Comparison of ENCODE assay signal across 15 mouse cellular contexts in genomic region chr8:124991668-124991926, GRCm38 (mm10). TPM values are rescaled to one million over a fixed set of nuclear protein-coding genes. Genes with fewer than 3 reads are reported as not detected.
DNase-seq lines count a peak whose midpoint lies in the region; ATAC-seq and TF ChIP-seq lines count a peak whose summit lies in the region.
"Had no signal": no experiment of that assay in that cellular context is flagged by ENCODE, and none has a peak within 500 bp of the region (broad histone marks: within the 10 kb centered on the region; RNA-seq: fewer than 3 reads in every experiment).

No protein-coding gene starts in this region.

- intact Hi-C loops in heart, postnatal 36 days (cut with DNase I), result no loop called here

- 0 out of 2 replicates have a peak, but pooled peaks cover 4% of the 10 kb centered on the region for H3K27me3 ChIP-seq in heart, embryonic 13.5 days (replicated peaks)
- H3K27me3 ChIP-seq in limb, embryonic 12.5 days, result peaks cover 22% of the 10 kb centered on the region
- H3K27me3 ChIP-seq in limb, embryonic 10.5 days (ENCODE audit: low read depth, poor library complexity, severe bottlenecking), result peaks cover 14% of the 10 kb centered on the region
- no peaks in the 10 kb centered on the region for H3K27me3 ChIP-seq in stomach, postnatal 0 days (ENCODE audit: control insufficient read depth, insufficient read depth, low read length)

- peak overlapping the region; percentile 35 for H3K4me3 ChIP-seq in heart, embryonic 13.5 days
- no peak overlapping the region for H3K4me3 ChIP-seq in limb, embryonic 12.5 days (replicated peaks)
- no peak overlapping the region for H3K4me3 ChIP-seq in limb, embryonic 10.5 days
- peak overlapping the region; percentile 22 for H3K4me3 ChIP-seq in stomach, postnatal 0 days (ENCODE audit: low read depth, low read length)
- H3K4me3 ChIP-seq: erythroblast, embryonic 14.5 days; neural tube, embryonic 15.5 days had no signal

- ATAC-seq in heart, embryonic 13.5 days (ENCODE audit: extremely low read depth, insufficient number of reproducible peaks, low FRiP score, low TSS enrichment), result no peak
- ATAC-seq in limb, embryonic 12.5 days (ENCODE audit: insufficient number of reproducible peaks, insufficient read depth, low FRiP score, low TSS enrichment, low read depth), result no peak
- ATAC-seq in stomach, postnatal 0 days (ENCODE audit: low FRiP score, low TSS enrichment), result peak; percentile 63

- H3K9ac ChIP-seq in heart, embryonic 13.5 days, result peak overlapping the region; percentile 67
- no peak overlapping the region for H3K9ac ChIP-seq in limb, embryonic 12.5 days (replicated peaks)
- H3K9ac ChIP-seq in stomach, postnatal 0 days (ENCODE audit: low read length), result peak overlapping the region; percentile 31; the same call in 1 of the 2 replicates
- H3K9ac ChIP-seq: neural tube, embryonic 15.5 days had no signal

- peak overlapping the region; percentile 33; the same call in 1 of the 2 replicates for H3K27ac ChIP-seq in heart, embryonic 13.5 days (replicated peaks)
- no peak overlapping the region for H3K27ac ChIP-seq in limb, embryonic 12.5 days
- H3K27ac ChIP-seq in limb, embryonic 10.5 days, result no peak overlapping the region
- H3K27ac ChIP-seq in stomach, postnatal 0 days (replicated peaks), result peak overlapping the region; percentile 89
- H3K27ac ChIP-seq: macrophage; neural tube, embryonic 15.5 days had no signal

- no peaks in the 10 kb centered on the region for H3K9me3 ChIP-seq in heart, embryonic 13.5 days
- 0 out of 2 replicates have a peak, but pooled peaks cover 2% of the 10 kb centered on the region for H3K9me3 ChIP-seq in limb, embryonic 12.5 days
- no peaks in the 10 kb centered on the region for H3K9me3 ChIP-seq in limb, embryonic 10.5 days (replicated peaks)
- H3K9me3 ChIP-seq in stomach, postnatal 0 days (ENCODE audit: control insufficient read depth, low read length), result no peaks in the 10 kb centered on the region
- H3K9me3 ChIP-seq: neural tube, embryonic 15.5 days had no signal

- no peaks in the 10 kb centered on the region for H3K36me3 ChIP-seq in heart, embryonic 13.5 days
- no peaks in the 10 kb centered on the region for H3K36me3 ChIP-seq in limb, embryonic 12.5 days
- no peaks in the 10 kb centered on the region for H3K36me3 ChIP-seq in limb, embryonic 10.5 days
- H3K36me3 ChIP-seq in stomach, postnatal 0 days (ENCODE audit: control insufficient read depth, insufficient read depth, low read length), result no peaks in the 10 kb centered on the region
- H3K36me3 ChIP-seq: neural tube, embryonic 15.5 days had no signal

- peak overlapping the region; percentile 65 for H3K4me2 ChIP-seq in heart, embryonic 13.5 days
- peak overlapping the region; percentile 39 for H3K4me2 ChIP-seq in limb, embryonic 12.5 days
- peak overlapping the region; percentile 45 for H3K4me2 ChIP-seq in stomach, postnatal 0 days (replicated peaks; ENCODE audit: low read depth)

- 9% methylated on average over 6 of the region's 6 CpGs for WGBS in heart, embryonic 13.5 days
- 25% methylated on average over 6 of the region's 6 CpGs for WGBS in limb, embryonic 12.5 days
- 27% methylated on average over 6 of the region's 6 CpGs for WGBS in limb, embryonic 10.5 days
- 17% methylated on average over 6 of the region's 6 CpGs for WGBS in stomach, postnatal 0 days

- no peak for TF ChIP-seq EP300 in stomach, postnatal 0 days (optimal IDR thresholded peaks at IDR 0.05)

- no peak for TF ChIP-seq CTCF in stomach, postnatal 0 days (IDR thresholded peaks at IDR 0.05; ENCODE audit: low read depth)

- DNase-seq in heart, postnatal 36 days, result no peak
- no peak for DNase-seq in limb, embryonic 10.5 days (ENCODE audit: low spot score)
- peak; percentile 6 to 11 for DNase-seq in urinary bladder, postnatal 36 days (ENCODE audit: low spot score in 2 of 2)
- DNase-seq in urinary bladder, adult 2 months (ENCODE audit: low spot score), result no peak
- DNase-seq in stomach, postnatal 0 days (ENCODE audit: low spot score), result peak; percentile 39
- no peak for DNase-seq in adrenal gland, adult 2 months
- DNase-seq: cerebellum, adult 11-12 months; kidney, adult 18-20 months; left cerebral cortex, postnatal 4 days; thymus, postnatal 14 days had no signal

- H3K4me1 ChIP-seq in heart, embryonic 13.5 days, result peaks cover 20% of the 10 kb centered on the region
- 0 out of 2 replicates have a peak, but pooled peaks cover 4% of the 10 kb centered on the region for H3K4me1 ChIP-seq in limb, embryonic 12.5 days (replicated peaks)
- H3K4me1 ChIP-seq in limb, embryonic 10.5 days, result peaks cover 8% of the 10 kb centered on the region; the same call in 1 of the 2 replicates
- H3K4me1 ChIP-seq in stomach, postnatal 0 days (replicated peaks; ENCODE audit: control insufficient read depth, insufficient read depth), result no peaks in the 10 kb centered on the region

RNA-seq across cellular contexts. Expression of gene Tsnax, which starts 21.2 kb away (rescaled TPM):
- 80.3 and 87.4 TPM in 2 replicates for polyA plus RNA-seq in heart, embryonic 13.5 days (2015; fragmentation: Nextera tagmentation; extraction: Ambion mirVana)
- total RNA-seq in heart, postnatal 36 days (2021), result 10 to 100 TPM; 73.6 to 80.4 TPM
- polyA plus RNA-seq in limb, embryonic 12.5 days (2016; fragmentation: Nextera tagmentation; extraction: Ambion mirVana), result 134 and 142 TPM in 2 replicates
- 134 and 141 TPM in 2 replicates for polyA plus RNA-seq in limb, embryonic 10.5 days (2016; fragmentation: Nextera tagmentation; extraction: Ambion mirVana)
- polyA plus RNA-seq in urinary bladder, adult 2 months (2012; rRNA removed), result 94.6 and 98.2 TPM in 2 replicates
- polyA plus RNA-seq in stomach, postnatal 0 days (2015; fragmentation: Nextera tagmentation; extraction: Ambion mirVana), result 62.5 and 66.2 TPM in 2 replicates
- 10 to 100 TPM; 63.4 to 81.1 TPM for total RNA-seq in adrenal gland, adult 2 months (2021)
- polyA plus RNA-seq in adrenal gland, adult 2 months (2012; rRNA removed), result 24.1 and 25.1 TPM in 2 replicates

RNA-seq across cellular contexts. Expression of gene Egln1, which starts 42.5 kb away (rescaled TPM):
- polyA plus RNA-seq in heart, embryonic 13.5 days (2015; fragmentation: Nextera tagmentation; extraction: Ambion mirVana), result 13.5 and 15.0 TPM in 2 replicates
- total RNA-seq in heart, postnatal 36 days (2021), result 100 to 1,000 TPM; 294 to 306 TPM
- polyA plus RNA-seq in limb, embryonic 12.5 days (2016; fragmentation: Nextera tagmentation; extraction: Ambion mirVana), result 12.8 and 13.0 TPM in 2 replicates
- polyA plus RNA-seq in limb, embryonic 10.5 days (2016; fragmentation: Nextera tagmentation; extraction: Ambion mirVana), result 9.9 and 10.1 TPM in 2 replicates
- 33.5 and 43.6 TPM in 2 replicates for polyA plus RNA-seq in urinary bladder, adult 2 months (2012; rRNA removed)
- 7.1 and 7.5 TPM in 2 replicates for polyA plus RNA-seq in stomach, postnatal 0 days (2015; fragmentation: Nextera tagmentation; extraction: Ambion mirVana)
- total RNA-seq in adrenal gland, adult 2 months (2021), result 10 to 100 TPM; 56.1 to 68.0 TPM
- polyA plus RNA-seq in adrenal gland, adult 2 months (2012; rRNA removed), result 25.3 and 32.7 TPM in 2 replicates

Comparison
In these comparisons a context has a peak if more than half of its experiments do, and no peak if none do; other contexts are left out.
1. DNase-seq: peak in urinary bladder, postnatal 36 days (2 of 2) and stomach, postnatal 0 days (single experiment); none in heart, postnatal 36 days (0 of 2), limb, embryonic 10.5 days (single experiment), urinary bladder, adult 2 months (single experiment) and adrenal gland, adult 2 months (single experiment).
2. H3K27ac ChIP-seq: peak in heart, embryonic 13.5 days (single experiment) and stomach, postnatal 0 days (single experiment); none in limb, embryonic 12.5 days (single experiment) and limb, embryonic 10.5 days (single experiment).
3. H3K4me3 ChIP-seq: peak in heart, embryonic 13.5 days (single experiment) and stomach, postnatal 0 days (single experiment); none in limb, embryonic 12.5 days (single experiment) and limb, embryonic 10.5 days (single experiment).
4. Peak in every context shown above with its lines, with median percentiles within 50 percentile points of each other: H3K4me2 ChIP-seq.